Mouse (Mus musculus) embryonic fibroblast, embryonic 13.5 days (primary cell): ENCODE measurements at regions not wholly inside any gene's neighbourhood (a gene's known extent, or its start where the extent isn't known, plus 50 kb on each side); places are given as distances from the start of the nearest gene placed in this dataset.

Experiments
- H3K27ac ChIP-seq: 2 replicates; pipeline ENCODE4 v1.5.1; 2012; ENCODE audit warnings: low read length, control low read depth, inconsistent platforms; ENCODE audit not compliant: insufficient read depth
- H3K4me1 ChIP-seq: 2 replicates; pipeline ENCODE4 v1.6.1; 2011; ENCODE audit warnings: low read length; ENCODE audit not compliant: control insufficient read depth, insufficient read depth
- H3K4me3 ChIP-seq: 2 replicates; pipeline ENCODE4 v1.5.1; 2011; ENCODE audit warnings: mild to moderate bottlenecking, control low read depth, low read length; ENCODE audit not compliant: insufficient read depth
- CTCF ChIP-seq: IDR thresholded peaks from 2 replicates; pipeline ENCODE4 v1.5.1; 2011; ENCODE audit warnings: mild to moderate bottlenecking, control low read depth, low read length, moderate library complexity, borderline replicate concordance; ENCODE audit not compliant: insufficient read depth
- POLR2A ChIP-seq: IDR thresholded peaks from 2 replicates; pipeline ENCODE4 v1.6.1; 2011; ENCODE audit warnings: low read depth, mild to moderate bottlenecking, control low read depth, low read length, moderate library complexity

DNA sequence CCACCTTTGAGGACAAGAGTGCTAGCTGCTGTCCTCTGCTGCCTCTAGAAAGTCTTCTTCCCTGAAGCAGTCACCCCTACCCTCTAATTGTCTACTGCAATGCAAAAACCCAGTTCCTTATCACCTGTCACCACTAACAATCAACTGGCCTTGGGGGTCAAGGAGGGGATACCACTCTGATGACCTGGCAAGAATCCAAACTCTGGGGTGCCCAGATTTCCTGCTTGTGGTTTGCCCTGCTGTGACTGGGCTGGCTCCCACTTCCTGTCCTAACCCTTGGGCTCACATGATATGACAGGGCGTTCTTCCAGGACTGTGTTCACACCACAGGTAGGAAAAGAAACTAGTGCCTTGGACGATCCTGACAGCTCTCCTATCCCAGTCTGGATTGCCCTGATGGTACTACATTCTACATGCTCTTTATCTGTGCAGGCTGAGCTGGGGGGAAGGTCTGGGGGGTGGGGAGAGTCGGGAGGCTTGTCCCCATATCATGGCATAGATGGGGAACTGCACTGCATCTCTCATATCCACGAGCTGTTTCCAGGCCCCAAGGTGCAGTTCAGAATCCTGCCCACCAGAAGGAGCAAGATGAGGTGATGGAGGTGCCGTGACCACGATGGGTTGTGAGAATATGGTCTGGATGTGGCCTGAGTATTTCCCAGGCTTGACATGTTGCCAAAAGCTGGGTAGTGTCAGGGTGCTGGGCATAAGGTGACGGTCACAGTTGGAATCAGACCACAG lies 81.0 kb downstream of the Maf start:
- no peak for TF ChIP-seq CTCF
- no peak for TF ChIP-seq POLR2A
- H3K27ac ChIP-seq = no peak overlapping the region
- H3K4me3 ChIP-seq = no peak overlapping the region
- no peaks in the 10 kb centered on the region for H3K4me1 ChIP-seq

DNA sequence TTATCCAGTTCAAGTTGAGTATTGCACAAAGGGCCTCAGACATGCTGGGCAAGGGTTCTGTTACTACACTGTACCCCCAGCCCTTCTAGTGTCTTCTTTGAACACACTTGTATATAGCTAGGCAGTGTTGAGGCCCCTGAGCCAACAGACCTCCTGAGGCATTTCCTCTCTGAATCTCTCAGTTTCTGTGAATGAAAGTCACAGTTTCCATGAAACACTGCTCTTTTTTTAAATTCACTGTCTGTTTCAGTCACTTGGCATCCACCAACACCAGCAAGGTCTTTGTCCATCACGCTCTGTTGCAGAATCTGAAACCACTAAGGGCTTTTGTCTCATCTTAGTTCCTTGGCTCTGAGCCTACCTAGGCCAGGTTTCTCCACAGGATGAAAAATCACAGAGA lies 82.5 kb downstream of the Maf start:
- no peak overlapping the region for H3K27ac ChIP-seq
- H3K4me1 ChIP-seq = no peaks in the 10 kb centered on the region
- TF ChIP-seq CTCF (no peak), POLR2A (no peak)
- no peak overlapping the region for H3K4me3 ChIP-seq

DNA sequence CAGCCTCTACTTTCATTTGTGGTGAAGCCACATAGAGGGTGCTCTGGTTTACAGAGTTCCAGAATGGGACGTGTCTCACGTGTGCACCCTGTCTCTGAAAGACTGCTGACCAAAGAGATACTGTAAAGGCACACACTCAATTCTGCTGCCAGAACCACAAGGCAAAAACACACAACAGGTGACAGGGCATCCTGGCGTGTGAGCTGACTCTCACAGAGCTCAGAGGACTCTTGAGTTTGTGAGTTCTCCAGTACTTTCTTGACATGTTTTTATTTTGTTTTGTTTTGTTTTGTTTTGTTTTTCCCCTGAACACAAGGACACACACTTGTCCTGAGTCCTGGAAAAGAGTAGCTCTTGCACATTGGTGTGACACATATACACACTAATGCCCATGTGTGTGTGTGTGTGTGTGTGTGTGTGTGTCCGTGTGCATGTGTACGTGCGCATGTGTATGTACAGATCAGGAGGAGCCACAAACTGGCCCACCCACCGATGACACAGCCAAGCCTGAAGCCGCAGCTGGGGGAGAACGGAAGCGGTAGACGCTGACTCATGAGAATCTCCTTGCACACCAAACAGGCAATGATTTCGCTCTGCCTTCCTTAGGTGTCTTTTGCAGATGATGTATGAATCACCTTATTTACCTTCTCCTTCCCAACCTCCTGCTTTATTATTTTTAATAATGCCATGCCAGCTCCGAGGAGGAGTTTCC lies 89.4 kb downstream of the Maf start:
- H3K4me1 ChIP-seq = no peaks in the 10 kb centered on the region
- TF ChIP-seq POLR2A (no peak), CTCF (no peak)
- H3K27ac ChIP-seq = no peak overlapping the region
- H3K4me3 ChIP-seq = no peak overlapping the region

- no peak for TF ChIP-seq CTCF
- no peak for TF ChIP-seq POLR2A
- no peaks in the 10 kb centered on the region for H3K4me1 ChIP-seq
- no peak overlapping the region for H3K4me3 ChIP-seq
- no peak overlapping the region for H3K27ac ChIP-seq
These were observed 90.6 kb downstream of the Maf start for GRCm38 (mm10) chr8:115616871-115617605.

DNA sequence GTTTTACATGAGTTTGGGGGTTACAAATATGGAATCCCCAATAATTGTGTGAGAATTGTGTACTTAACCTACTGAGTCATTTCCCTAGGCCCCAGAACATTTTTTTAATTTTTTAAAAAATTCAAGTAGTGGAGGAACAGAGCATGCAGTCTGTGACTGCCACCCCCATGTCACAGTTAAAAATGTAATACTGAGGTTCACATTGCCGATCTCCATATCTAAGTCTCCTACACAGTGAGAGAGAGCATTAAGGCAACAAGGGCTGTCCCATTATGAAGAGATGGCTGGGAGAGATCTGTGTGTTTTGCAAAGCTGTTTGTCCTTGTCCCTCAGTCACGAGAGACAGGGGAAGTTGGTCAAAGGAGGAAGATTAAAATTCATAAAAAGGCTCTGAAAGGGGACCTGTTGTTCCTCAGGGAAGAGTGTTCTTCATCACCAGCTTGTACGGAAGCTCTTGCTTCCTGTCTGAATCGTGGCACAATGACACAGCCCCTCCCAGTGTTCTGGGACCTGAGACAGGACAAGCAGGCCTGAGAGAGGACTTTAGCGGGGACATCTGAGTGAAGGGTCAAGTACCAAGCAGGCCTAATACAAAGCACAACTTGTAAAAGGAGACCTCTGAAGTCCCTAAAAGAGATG lies 93.5 kb downstream of the Maf start:
- Histone ChIP-seq H3K4me3 (no peak overlapping the region), H3K4me1 (no peaks in the 10 kb centered on the region), H3K27ac (no peak overlapping the region)
- TF ChIP-seq CTCF = no peak
- no peak for TF ChIP-seq POLR2A

- H3K27ac ChIP-seq = no peak overlapping the region
- no peak for TF ChIP-seq CTCF
- H3K4me3 ChIP-seq = no peak overlapping the region
- H3K4me1 ChIP-seq = no peaks in the 10 kb centered on the region
These were observed 95.5 kb downstream of the Maf start for GRCm38 (mm10) chr8:115612119-115612518.

DNA sequence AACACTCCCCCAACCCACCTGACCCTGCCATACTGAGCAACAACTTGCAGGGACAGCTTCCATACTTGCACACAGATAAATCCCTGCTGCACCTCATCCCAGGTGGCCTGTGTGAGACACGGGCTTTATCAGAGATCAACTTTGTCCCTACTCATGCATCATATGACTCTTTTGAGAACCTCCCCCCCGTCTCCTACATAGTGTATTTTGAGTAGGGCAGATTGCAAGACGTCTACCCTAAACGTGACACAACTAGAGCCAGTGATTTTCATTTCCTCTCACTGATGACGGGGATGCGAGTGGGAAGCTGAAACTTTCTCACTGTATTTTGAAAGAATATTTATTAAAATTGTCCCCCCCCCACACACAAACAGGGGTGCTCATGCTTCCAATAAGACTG lies 107.8 kb downstream of the Maf start:
- TF ChIP-seq POLR2A (no peak), CTCF (no peak)
- Histone ChIP-seq H3K4me3 (no peak overlapping the region), H3K4me1 (no peaks in the 10 kb centered on the region), H3K27ac (no peak overlapping the region)

DNA sequence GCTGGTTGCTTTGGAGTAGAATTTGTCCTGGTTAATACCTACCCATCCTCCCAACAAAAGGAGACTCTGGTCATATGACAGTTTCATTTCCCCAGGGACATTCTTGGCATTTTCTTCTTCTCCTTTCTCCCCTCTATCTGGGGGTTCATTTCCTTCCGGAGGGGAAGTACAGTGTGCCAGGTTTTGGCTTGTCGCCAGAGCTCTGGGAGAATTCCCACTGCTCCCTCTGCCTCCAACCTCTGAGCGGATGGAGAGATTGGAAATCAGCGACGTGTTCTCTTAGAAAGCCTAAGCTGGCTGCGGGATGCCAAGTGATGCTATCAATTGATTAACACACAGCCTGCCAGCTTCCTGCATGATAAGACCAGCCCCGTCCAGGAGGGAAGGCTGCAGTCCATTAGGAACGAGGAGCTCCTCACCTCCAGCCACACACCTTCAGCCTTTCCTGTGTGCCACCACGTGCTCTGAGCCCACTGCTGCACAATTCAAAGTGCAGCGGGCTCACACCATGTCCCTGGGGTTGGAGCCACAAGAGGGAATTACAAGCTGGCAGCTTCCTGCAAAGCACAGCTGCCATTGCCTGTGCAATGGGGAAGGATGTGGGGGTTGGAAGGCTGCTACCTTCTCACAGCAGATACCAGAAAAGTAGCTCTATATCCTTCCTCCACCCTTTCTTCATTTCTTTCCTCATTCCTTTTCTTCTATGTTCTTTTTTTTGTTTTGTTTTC lies 110.2 kb downstream of the Maf start:
- no peak overlapping the region for H3K4me3 ChIP-seq

DNA sequence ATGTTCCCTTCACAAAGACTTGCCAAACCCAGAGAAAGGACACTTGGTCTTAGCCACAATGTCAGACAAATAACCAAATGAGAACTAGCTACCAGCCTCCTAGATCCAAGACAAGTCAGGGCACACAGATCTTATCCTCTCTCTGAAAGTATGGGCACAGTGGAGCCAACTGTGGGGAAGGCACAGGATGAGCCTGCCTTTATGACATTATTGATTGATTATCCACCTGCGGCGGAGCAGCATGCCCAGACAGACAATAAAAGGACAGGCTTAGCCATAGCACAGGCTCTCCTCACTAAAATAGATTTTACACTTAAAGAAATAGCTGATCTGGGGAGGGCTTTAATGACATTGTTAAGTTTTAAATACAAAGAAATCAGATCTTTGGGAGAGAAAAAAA lies 117.9 kb downstream of the Maf start:
- Histone ChIP-seq H3K4me1 (no peaks in the 10 kb centered on the region), H3K27ac (no peak overlapping the region), H3K4me3 (no peak overlapping the region)
- TF ChIP-seq CTCF (no peak), POLR2A (no peak)

More for the DNA sequence above, 110.2 kb downstream of the Maf start:
- H3K4me1 ChIP-seq = no peaks in the 10 kb centered on the region
- TF ChIP-seq POLR2A = no peak
- H3K27ac ChIP-seq = no peak overlapping the region
